Mouse (Mus musculus): ENCODE measurements around the gene Olfm2.
A peak's percentile ranks its signal among the peaks of the same experiment; 100 is the strongest.
"Not testable (repeated sequence)": the region's sequence is repeated elsewhere in the genome, so short reads cannot be mapped to it uniquely, and the experiment has no call there.

Olfm2 gene

GRCm38 (mm10) chr9:20651602-20652259 lies 94.4 kb downstream of the Olfm2 start, which contains the start of gene Pin1:
Gene Pin1 (plus strand): TSS chr9:20652095.
- DNase-seq: peak; percentile 100

- DNase-seq: no peak
Measured at GRCm38 (mm10) chr9:20645121-20645520, 101.0 kb downstream of the Olfm2 start.

GRCm38 (mm10) chr9:20644360-20645081 lies 101.6 kb downstream of the Olfm2 start, which contains the start of gene Fbxl12:
Gene Fbxl12 (minus strand): TSS chr9:20644767.
- DNase-seq: peak; percentile 72

GRCm38 (mm10) chr9:20643781-20644180 lies 102.4 kb downstream of the Olfm2 start:
- DNase-seq: no peak

GRCm38 (mm10) chr9:20642896-20643466 lies 103.2 kb downstream of the Olfm2 start:
- peak; percentile 82 for DNase-seq

- peak; percentile 84 for DNase-seq
Measured at GRCm38 (mm10) chr9:20642101-20642895, 103.9 kb downstream of the Olfm2 start, which contains the start of gene Ubl5. Gene Ubl5 (plus strand): TSS chr9:20642878.

GRCm38 (mm10) chr9:20641501-20641900 lies 104.6 kb downstream of the Olfm2 start:
- no peak for DNase-seq

- DNase-seq: no peak
Measured at GRCm38 (mm10) chr9:20639486-20639885, 106.7 kb downstream of the Olfm2 start.

- no peak for DNase-seq
Measured at GRCm38 (mm10) chr9:20638552-20638951, 107.6 kb downstream of the Olfm2 start.

- no peak for DNase-seq
Measured at GRCm38 (mm10) chr9:20636790-20637189, 109.4 kb downstream of the Olfm2 start.

- no peak for DNase-seq
Measured at GRCm38 (mm10) chr9:20636256-20636655, 109.9 kb downstream of the Olfm2 start.

GRCm38 (mm10) chr9:20635676-20636075 lies 110.5 kb downstream of the Olfm2 start:
- not testable (repeated sequence) for DNase-seq

GRCm38 (mm10) chr9:20631332-20631731 lies 114.8 kb downstream of the Olfm2 start:
- DNase-seq: no peak

Data from kidney, adult 11 months (tissue).